Mouse (Mus musculus) midbrain, embryonic 13.5 days (tissue): ENCODE measurements around the gene Cxcr5. TPM values are rescaled to one million over a fixed set of nuclear protein-coding genes. Genes with fewer than 3 reads are reported as not detected.
A peak's percentile ranks its signal among the peaks of the same experiment; 100 is the strongest.

Experiments
- ATAC-seq: fragments of 200-750 bp; cut with Nextera tagmentation; 2 replicates; pipeline ENCODE4 v1.8.0; 2017; ENCODE audit warnings: mild to moderate bottlenecking, moderate TSS enrichment, moderate library complexity
- H3K27ac ChIP-seq: fragments of 300-500 bp; sonication (generic); 2 replicates; pipeline ENCODE4 v1.5.1; 2015; ENCODE audit warnings: inconsistent platforms, mild to moderate bottlenecking, moderate library complexity
- H3K27me3 ChIP-seq: fragments of 300-500 bp; sonication (generic); 2 replicates; pipeline ENCODE4 v1.6.1; 2015; ENCODE audit warnings: mild to moderate bottlenecking, inconsistent platforms
- H3K36me3 ChIP-seq: fragments of 300-500 bp; sonication (generic); 2 replicates; pipeline ENCODE4 v1.6.1; 2015; ENCODE audit warnings: mild to moderate bottlenecking, inconsistent platforms
- H3K4me1 ChIP-seq: fragments of 300-500 bp; sonication (generic); replicated peaks from 2 replicates; pipeline ENCODE4 v1.6.1; 2015; ENCODE audit warnings: inconsistent platforms
- H3K4me2 ChIP-seq: fragments of 300-500 bp; sonication (generic); replicated peaks from 2 replicates; pipeline ENCODE4 v1.6.1; 2015; ENCODE audit warnings: moderate library complexity, mild to moderate bottlenecking, inconsistent platforms
- H3K4me3 ChIP-seq: fragments of 300-500 bp; sonication (generic); replicated peaks from 2 replicates; pipeline ENCODE4 v1.5.1; 2015; ENCODE audit warnings: mild to moderate bottlenecking, inconsistent platforms
- H3K9ac ChIP-seq: fragments of 300-500 bp; sonication (generic); replicated peaks from 2 replicates; pipeline ENCODE4 v1.6.1; 2015; ENCODE audit warnings: mild to moderate bottlenecking, inconsistent platforms
- H3K9me3 ChIP-seq: fragments of 300-500 bp; sonication (generic); 2 replicates; pipeline ENCODE4 v1.6.1; 2016; ENCODE audit warnings: mild to moderate bottlenecking, inconsistent platforms
- WGBS: fragments of 180-500 bp; shearing (Covaris S2); methylation state at CpG from one replicate; pipeline ENCODE4 v1.1.7; 2015; 5-methylcytosine and 5-hydroxymethylcytosine counted together
- polyA plus RNA-seq: library from polyadenylated mRNA; unstranded; fragments of >200 nt; fragmentation: Nextera tagmentation; extraction: Ambion mirVana; gene quantifications from 2 replicates; pipeline ENCODE4 v1.2.1, GENCODE M21; 2015

Cxcr5 gene
- polyA plus RNA-seq, 1 experiment from 2014 or later: not detected

DNA sequence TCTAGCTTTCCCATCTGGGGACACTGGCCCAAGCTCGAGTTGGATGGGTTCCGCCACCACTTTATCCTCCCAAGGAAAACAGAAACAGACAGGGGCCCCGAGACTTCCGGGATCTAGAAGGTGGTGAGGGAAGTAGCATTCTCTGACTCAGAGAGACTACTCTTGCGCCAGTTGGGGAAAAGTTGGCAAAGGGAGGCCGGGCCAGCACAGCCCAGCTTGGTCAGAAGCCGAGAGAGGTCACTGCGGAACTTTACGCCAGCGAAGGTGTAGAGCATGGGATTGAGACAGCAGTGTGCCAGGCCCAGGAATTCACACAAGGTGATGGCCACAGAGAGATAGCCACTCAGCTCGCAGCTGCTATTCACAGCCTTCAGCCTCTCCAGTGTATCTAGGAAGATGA is 48.6 kb downstream of the Cxcr5 start:
- no peak overlapping the region for H3K4me3 ChIP-seq
- H3K27ac ChIP-seq: no peak overlapping the region
- H3K9me3 ChIP-seq: no peaks in the 10 kb centered on the region
- H3K27me3 ChIP-seq: peaks cover 12% of the 10 kb centered on the region
- no peak overlapping the region for H3K9ac ChIP-seq
- no peak overlapping the region for H3K4me2 ChIP-seq
- H3K4me1 ChIP-seq: peaks cover 24% of the 10 kb centered on the region
- H3K36me3 ChIP-seq: peaks cover 14% of the 10 kb centered on the region
- no peak for ATAC-seq
- WGBS: 86% methylated on average over 11 of the region's 11 CpGs

DNA sequence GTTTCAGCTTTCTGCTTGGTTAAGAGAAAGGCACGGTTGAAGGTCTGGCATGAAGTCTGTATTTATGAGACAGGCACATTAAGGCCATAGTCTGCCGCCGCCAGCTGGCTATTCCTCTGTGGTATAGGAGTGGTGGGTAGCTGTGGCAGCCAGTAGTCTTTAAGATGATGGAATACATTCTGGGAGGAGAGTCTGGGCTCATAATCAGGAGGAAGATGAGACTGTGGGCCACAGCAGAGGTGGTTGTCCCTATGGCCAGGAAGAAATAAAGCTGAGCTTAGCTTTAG is 49.0 kb downstream of the Cxcr5 start:
- H3K9me3 ChIP-seq: no peaks in the 10 kb centered on the region
- H3K9ac ChIP-seq: no peak overlapping the region
- H3K4me1 ChIP-seq: peaks cover 21% of the 10 kb centered on the region
- no peak for ATAC-seq
- H3K36me3 ChIP-seq: peaks cover 19% of the 10 kb centered on the region
- H3K27ac ChIP-seq: no peak overlapping the region
- H3K27me3 ChIP-seq: peaks cover 12% of the 10 kb centered on the region
- no peak overlapping the region for H3K4me3 ChIP-seq
- no peak overlapping the region for H3K4me2 ChIP-seq
- WGBS: 95% methylated on average over 3 of the region's 3 CpGs

DNA sequence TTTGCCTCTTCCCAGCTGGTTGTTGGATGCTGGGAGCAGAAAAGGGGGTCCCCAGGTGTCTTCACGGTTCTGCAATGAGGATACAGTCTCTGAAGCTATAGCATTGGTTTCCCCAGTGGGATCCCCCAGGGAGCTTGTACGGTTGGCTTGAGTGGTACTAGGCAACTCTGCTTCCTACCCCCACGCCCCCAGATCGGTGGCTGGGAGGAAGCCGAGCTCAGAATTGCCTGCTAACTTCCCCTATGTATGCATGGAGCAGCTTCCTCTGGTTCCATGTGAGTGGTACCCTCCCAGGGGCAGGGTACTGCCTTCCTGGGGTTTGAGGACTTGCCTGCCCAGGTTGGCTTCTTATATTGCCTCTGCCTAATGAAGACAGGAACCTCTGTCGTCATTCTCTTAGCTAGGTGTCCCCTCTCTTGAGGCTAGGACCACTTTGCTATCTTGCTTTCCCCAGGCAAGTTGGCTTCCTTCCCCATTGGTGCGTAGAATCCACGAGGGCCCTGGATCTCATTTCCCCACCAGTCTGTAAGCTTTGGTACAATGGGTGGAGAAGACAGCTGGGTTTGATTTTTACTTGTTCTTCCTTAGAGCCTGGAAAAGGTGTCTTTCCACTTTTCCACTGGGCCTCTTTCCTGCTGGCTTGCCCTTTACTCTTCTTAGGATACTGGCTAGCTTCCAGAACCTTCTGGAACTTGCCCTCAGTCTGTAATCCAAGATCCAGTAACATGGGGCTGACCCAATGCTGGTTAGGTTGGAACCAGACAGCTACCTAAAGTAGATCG is 49.6 kb downstream of the Cxcr5 start:
- ATAC-seq: no peak

DNA sequence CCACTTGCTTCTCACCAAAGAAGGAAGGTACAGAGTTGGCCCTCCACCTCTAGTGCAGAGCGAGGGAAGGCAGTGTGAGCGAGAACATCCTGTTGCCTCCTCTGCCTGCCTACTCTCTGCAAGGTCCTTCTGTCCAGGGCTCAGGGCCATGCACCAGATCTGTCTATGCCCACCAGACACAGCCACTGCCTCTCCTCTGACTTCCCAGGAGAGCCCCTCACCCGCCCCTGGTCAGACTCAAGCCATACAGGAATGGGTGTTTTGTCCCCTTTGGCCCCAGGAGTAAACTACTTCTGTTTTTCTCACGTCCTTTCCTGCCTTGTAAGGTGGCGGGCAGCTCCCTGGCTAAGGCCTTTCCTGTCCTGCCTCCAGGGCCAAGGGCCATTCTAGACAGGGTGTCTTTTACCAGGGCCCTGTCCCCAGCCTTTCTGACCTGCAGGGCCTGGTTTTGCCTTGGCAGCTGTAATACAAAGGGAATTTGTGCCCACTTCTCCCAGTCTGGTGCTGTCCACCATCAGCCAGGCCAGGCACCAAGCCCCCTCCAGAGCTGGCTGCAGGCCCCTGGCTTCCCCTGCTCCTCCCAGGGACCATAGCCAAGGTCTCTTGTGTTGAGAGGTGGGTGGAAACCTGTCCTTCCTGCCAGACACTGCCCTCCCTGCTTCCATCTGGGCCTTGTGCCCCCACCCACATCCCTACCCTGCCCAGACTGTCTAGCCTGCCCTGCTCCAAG is 50.6 kb downstream of the Cxcr5 start:
- Histone ChIP-seq H3K9me3 (no peaks in the 10 kb centered on the region), H3K4me2 (no peak overlapping the region), H3K4me1 (peaks cover 23% of the 10 kb centered on the region), H3K4me3 (no peak overlapping the region), H3K36me3 (peaks cover 35% of the 10 kb centered on the region), H3K27me3 (peaks cover 12% of the 10 kb centered on the region), H3K9ac (no peak overlapping the region), H3K27ac (no peak overlapping the region)
- 82% methylated on average over 5 of the region's 5 CpGs for WGBS
- peak; percentile 32; the same call in 1 of the 2 replicates for ATAC-seq

More for the DNA sequence above, 49.6 kb downstream of the Cxcr5 start:
- no peak overlapping the region for H3K4me3 ChIP-seq
- peaks cover 12% of the 10 kb centered on the region for H3K27me3 ChIP-seq
- H3K4me1 ChIP-seq: peaks cover 21% of the 10 kb centered on the region
- peaks cover 24% of the 10 kb centered on the region for H3K36me3 ChIP-seq
- WGBS: 80% methylated on average over 9 of the region's 9 CpGs
- no peak overlapping the region for H3K4me2 ChIP-seq
- H3K27ac ChIP-seq: no peak overlapping the region
- no peaks in the 10 kb centered on the region for H3K9me3 ChIP-seq
- no peak overlapping the region for H3K9ac ChIP-seq

DNA sequence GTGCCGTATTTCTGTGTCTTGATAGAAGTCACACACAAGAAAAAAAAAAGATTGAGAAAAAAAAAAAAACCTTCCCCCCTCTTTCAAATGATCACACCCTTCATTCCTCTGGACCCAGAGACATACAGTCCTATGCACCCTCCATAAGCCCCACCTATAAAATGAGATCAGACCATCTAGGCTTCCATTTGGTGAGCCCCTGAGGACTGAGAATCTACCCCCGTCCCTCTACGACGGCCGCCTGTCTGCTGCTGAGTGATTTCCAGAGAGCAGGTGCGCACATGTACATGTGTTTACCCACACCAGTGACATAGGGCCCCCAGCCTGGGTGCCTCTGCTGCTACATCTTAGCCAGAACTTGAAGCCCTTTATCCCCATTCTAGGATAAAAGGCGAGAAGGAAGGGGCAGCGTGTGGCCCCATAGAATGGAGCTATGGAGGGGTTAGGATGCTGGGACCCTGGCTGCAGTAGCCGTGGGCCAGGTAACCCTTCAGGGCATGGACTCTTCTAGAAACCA is 51.3 kb downstream of the Cxcr5 start:
- H3K27ac ChIP-seq: 0 out of 2 replicates have a peak overlapping the region, but pooled peaks have one; percentile 11
- peak overlapping the region; percentile 52; the same call in 1 of the 2 replicates for H3K9ac ChIP-seq
- H3K27me3 ChIP-seq: peaks cover 12% of the 10 kb centered on the region
- no peaks in the 10 kb centered on the region for H3K9me3 ChIP-seq
- 33% methylated on average over 9 of the region's 9 CpGs for WGBS
- peaks cover 27% of the 10 kb centered on the region for H3K4me1 ChIP-seq
- peaks cover 41% of the 10 kb centered on the region for H3K36me3 ChIP-seq
- peak overlapping the region; percentile 20; the same call in 1 of the 2 replicates for H3K4me3 ChIP-seq
- H3K4me2 ChIP-seq: peak overlapping the region; percentile 51
- ATAC-seq: peak; percentile 35; the same call in 1 of the 2 replicates

DNA sequence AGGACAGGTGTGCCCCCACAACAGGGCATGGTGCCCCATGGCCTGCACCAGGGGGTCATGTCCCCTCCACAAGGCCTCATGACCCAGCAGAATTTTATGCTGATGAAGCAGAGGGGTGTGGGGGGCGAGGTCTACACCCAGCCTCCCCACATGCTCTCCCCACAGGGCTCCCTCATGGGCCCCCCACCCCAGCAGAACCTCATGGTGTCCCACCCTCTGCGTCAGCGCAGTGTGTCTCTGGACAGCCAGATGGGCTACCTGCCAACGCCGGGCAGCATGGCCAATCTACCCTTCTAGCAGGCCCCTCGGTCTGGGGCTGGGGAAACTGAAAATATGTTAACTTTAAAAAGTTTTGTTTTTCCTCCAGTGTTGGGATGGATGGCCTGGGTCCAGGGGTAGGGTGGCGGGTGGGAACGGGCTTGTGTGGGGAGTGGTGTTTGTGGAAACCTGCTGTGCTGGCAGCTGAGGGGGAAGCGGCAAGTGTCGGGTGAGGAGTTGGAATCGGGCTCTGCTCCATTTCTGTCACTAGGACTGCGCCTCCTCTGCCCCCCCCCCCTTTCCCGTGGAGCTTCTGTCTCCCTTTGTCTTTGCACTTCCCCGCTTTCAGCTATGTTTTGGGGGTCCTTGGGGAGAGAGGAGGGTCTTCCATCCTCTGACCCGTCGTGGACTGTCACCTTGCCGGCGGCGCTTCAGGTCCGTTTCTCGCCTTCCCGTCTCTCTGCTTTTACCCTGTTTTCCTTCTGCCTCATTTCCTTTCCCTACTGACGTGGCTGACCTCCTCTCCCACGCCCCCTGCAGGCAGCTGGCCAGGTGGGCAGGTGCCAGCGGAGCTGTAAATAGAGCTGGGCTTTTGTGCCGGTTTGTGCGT is 52.0 kb downstream of the Cxcr5 start:
- H3K4me1 ChIP-seq: peaks cover 29% of the 10 kb centered on the region
- peak overlapping the region; percentile 52 for H3K9ac ChIP-seq
- H3K9me3 ChIP-seq: no peaks in the 10 kb centered on the region
- H3K4me3 ChIP-seq: peak overlapping the region; percentile 20
- H3K4me2 ChIP-seq: peak overlapping the region; percentile 51
- H3K36me3 ChIP-seq: peaks cover 48% of the 10 kb centered on the region
- peaks cover 12% of the 10 kb centered on the region for H3K27me3 ChIP-seq
- 14% methylated on average over 27 of the region's 27 CpGs for WGBS
- ATAC-seq: peak; percentile 41
- peak overlapping the region; percentile 11; the same call in 1 of the 2 replicates for H3K27ac ChIP-seq

DNA sequence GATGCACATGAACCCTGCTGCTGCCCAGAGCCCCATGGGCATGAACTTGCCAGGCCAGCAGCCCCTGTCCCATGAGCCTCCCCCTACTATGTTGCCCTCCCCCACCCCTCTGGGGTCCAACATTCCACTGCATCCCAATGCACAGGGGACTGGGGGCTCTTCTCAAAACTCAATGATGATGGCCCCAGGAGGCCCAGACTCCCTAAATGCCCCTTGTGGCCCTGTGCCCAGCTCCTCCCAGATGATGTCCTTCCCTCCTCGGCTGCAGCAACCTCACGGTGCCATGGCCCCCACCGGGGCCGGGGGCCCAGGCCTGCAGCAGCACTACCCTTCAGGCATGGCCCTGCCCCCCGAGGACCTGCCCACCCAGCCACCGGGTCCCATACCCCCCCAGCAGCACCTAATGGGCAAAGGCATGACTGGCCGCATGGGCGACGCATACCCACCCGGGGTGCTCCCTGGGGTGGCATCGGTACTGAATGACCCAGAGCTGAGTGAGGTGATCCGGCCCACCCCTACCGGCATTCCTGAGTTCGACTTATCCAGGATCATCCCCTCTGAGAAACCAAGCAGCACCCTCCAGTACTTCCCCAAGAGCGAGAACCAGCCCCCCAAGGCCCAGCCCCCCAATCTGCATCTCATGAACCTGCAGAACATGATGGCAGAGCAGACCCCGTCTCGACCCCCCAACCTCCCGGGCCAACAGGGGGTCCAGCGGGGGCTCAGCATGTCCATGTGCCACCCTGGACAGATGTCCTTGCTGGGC is 52.8 kb downstream of the Cxcr5 start:
- H3K4me2 ChIP-seq: peak overlapping the region; percentile 51; the same call in 1 of the 2 replicates
- ATAC-seq: no peak
- peaks cover 29% of the 10 kb centered on the region for H3K4me1 ChIP-seq
- no peaks in the 10 kb centered on the region for H3K9me3 ChIP-seq
- peaks cover 12% of the 10 kb centered on the region for H3K27me3 ChIP-seq
- peaks cover 53% of the 10 kb centered on the region for H3K36me3 ChIP-seq
- H3K27ac ChIP-seq: no peak overlapping the region
- 79% methylated on average over 19 of the region's 19 CpGs for WGBS
- no peak overlapping the region for H3K4me3 ChIP-seq
- H3K9ac ChIP-seq: peak overlapping the region; percentile 52; the same call in 1 of the 2 replicates

DNA sequence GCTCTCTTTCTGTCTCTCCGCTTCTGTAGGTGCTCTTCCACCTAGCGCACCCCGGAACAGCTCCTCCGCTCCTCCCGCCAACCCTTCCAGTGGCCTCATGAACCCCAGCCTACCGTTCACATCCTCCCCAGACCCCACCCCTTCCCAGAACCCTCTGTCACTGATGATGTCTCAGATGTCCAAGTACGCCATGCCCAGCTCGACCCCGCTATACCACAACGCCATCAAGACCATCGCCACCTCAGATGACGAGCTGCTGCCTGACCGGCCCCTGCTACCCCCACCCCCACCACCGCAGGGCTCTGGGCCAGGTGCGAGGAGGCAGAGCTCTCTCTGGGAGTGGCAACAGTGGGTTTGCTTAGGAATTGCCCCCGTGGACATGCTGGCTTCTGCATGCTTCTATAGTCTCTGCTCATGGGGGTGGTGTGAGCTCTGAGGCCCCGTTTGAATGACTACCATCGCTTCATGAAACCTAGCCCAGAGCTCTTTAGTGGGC is 53.5 kb downstream of the Cxcr5 start:
- peaks cover 29% of the 10 kb centered on the region for H3K4me1 ChIP-seq
- no peak overlapping the region for H3K9ac ChIP-seq
- peaks cover 55% of the 10 kb centered on the region for H3K36me3 ChIP-seq
- H3K27me3 ChIP-seq: peaks cover 12% of the 10 kb centered on the region
- H3K9me3 ChIP-seq: no peaks in the 10 kb centered on the region
- no peak overlapping the region for H3K27ac ChIP-seq
- 91% methylated on average over 18 of the region's 18 CpGs for WGBS
- no peak overlapping the region for H3K4me2 ChIP-seq
- no peak for ATAC-seq
- H3K4me3 ChIP-seq: no peak overlapping the region

DNA sequence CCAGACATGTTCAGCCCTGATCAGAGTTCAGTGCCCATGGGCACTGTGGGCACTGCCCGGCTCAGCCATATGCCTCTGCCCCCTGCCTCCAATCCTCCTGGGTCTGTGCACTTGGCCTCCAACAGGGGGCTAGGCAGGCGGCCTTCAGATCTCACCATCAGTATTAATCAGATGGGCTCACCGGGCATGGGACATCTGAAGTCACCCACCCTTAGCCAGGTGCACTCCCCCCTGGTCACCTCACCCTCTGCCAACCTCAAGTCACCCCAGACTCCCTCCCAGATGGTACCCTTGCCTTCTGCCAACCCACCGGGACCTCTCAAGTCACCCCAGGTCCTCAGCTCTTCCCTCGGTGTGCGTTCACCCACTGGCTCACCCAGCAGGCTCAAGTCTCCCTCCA is 54.3 kb downstream of the Cxcr5 start:
- H3K36me3 ChIP-seq: peaks cover 55% of the 10 kb centered on the region
- H3K4me1 ChIP-seq: peaks cover 29% of the 10 kb centered on the region
- no peak overlapping the region for H3K9ac ChIP-seq
- no peak overlapping the region for H3K27ac ChIP-seq
- ATAC-seq: no peak
- no peak overlapping the region for H3K4me2 ChIP-seq
- no peak overlapping the region for H3K4me3 ChIP-seq
- no peaks in the 10 kb centered on the region for H3K9me3 ChIP-seq
- peaks cover 12% of the 10 kb centered on the region for H3K27me3 ChIP-seq
- 98% methylated on average over 6 of the region's 6 CpGs for WGBS

DNA sequence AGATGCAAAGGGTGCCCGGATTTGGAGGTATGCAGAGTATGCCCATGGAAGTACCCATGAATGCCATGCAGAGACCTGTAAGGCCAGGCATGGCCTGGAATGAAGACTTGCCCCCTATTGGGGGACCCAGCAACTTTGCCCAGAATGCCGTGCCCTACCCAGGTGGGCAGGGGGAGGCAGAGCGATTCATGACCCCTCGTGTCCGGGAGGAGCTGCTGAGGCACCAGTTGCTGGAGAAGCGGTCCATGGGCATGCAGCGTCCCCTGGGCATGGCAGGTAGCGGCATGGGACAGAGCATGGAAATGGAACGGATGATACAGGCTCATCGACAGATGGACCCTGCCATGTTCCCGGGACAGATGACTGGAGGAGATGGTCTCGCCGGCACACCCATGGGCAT is 55.1 kb downstream of the Cxcr5 start:
- H3K4me1 ChIP-seq: peaks cover 36% of the 10 kb centered on the region
- H3K9me3 ChIP-seq: no peaks in the 10 kb centered on the region
- H3K36me3 ChIP-seq: peaks cover 55% of the 10 kb centered on the region
- H3K4me2 ChIP-seq: no peak overlapping the region
- peaks cover 12% of the 10 kb centered on the region for H3K27me3 ChIP-seq
- no peak overlapping the region for H3K27ac ChIP-seq
- no peak for ATAC-seq
- no peak overlapping the region for H3K4me3 ChIP-seq
- WGBS: 91% methylated on average over 13 of the region's 13 CpGs
- no peak overlapping the region for H3K9ac ChIP-seq
